Mouse (Mus musculus): ENCODE measurements around the gene Scnn1a. TPM values are rescaled to one million over a fixed set of nuclear protein-coding genes. Genes with fewer than 3 reads are reported as not detected.

The Scnn1a gene
- total RNA-seq, 2 experiments from 2014 or later = 3.8 to 3.9 TPM

GRCm38 (mm10) chr6:125357334-125357733 lies 36.9 kb downstream of the Scnn1a start:
- no peak for DNase-seq (ENCODE audit: extremely low spot score in 1 of 2, low spot score in 1 of 2)

GRCm38 (mm10) chr6:125359999-125360398 lies 39.5 kb downstream of the Scnn1a start:
- no peak for DNase-seq (ENCODE audit: extremely low spot score in 1 of 2, low spot score in 1 of 2)

DNA sequence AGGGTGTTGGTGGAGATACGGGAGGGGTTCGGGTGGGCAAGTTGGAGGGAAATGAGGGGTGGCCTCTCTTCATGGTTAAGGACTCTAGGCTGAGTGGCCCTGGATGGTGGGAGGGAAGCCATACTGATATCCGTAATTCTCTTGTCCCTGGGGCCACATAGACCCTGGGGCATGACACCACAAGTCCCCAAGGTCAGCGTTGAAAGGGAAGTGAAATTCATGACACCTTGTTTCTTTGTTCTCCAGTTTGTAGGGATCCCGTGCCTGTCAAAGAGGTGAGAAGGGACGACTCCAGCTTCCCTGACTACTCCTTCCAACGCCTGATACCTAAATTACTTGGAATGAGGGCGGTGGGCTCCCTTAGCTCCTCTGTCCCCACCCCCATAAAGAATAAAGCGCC lies 40.4 kb downstream of the Scnn1a start:
- no peak for DNase-seq (ENCODE audit: extremely low spot score in 1 of 2, low spot score in 1 of 2)

DNA sequence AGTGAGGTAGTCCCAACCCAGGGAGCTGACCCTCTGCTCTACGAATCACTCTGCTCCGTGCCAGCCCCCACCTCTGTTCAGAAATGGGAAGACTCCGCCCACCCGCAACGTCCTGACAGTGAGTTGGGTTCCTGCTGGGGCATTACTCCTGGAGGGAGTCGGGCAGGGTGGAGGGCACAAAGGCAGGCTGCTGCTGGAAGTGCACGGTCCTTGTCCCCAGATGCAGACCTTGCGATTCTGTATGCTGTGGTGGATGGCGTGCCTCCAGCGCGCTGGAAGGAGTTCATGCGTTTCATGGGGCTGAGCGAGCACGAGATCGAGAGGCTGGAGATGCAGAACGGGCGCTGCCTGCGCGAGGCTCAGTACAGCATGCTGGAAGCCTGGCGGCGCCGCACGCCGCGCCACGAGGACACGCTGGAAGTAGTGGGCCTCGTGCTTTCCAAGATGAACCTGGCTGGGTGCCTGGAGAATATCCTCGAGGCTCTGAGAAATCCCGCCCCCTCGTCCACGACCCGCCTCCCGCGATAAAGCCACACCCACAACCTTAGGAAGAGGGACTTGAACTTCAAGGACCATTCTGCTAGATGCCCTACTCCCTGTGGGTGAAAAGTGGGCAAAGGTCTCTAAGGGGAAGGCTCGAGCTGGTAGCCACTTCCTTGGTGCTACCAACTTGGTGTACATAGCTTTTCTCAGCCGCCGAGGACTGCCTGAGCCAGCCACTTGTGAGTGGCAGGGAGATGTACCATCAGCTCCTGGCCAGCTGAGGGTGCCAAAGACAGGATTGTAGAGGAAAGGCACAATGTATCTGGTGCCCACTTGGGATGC lies 41.2 kb downstream of the Scnn1a start:
- no peak for DNase-seq (ENCODE audit: extremely low spot score in 1 of 2, low spot score in 1 of 2)

DNA sequence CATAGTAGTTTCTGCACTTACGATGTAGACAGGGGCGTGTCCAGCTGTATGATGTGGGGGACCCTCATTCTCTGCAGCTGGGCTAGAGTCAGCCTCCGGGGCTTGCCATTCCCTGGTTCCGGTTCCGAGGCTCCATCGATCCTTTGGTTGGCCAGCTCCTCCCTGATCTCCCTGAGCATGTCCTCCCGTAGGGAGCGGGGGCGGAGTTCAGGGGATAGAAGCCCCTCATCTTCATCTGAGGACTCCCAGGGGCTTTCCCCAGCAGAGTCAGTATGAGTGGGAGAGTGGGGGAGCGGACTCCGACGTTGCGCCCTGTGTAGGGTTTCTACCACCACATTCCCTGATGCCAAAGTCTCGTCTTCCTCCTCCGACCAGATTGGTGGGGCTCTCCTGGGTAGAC lies 42.6 kb downstream of the Scnn1a start:
- DNase-seq (ENCODE audit: extremely low spot score in 1 of 2, low spot score in 1 of 2) = no peak

DNA sequence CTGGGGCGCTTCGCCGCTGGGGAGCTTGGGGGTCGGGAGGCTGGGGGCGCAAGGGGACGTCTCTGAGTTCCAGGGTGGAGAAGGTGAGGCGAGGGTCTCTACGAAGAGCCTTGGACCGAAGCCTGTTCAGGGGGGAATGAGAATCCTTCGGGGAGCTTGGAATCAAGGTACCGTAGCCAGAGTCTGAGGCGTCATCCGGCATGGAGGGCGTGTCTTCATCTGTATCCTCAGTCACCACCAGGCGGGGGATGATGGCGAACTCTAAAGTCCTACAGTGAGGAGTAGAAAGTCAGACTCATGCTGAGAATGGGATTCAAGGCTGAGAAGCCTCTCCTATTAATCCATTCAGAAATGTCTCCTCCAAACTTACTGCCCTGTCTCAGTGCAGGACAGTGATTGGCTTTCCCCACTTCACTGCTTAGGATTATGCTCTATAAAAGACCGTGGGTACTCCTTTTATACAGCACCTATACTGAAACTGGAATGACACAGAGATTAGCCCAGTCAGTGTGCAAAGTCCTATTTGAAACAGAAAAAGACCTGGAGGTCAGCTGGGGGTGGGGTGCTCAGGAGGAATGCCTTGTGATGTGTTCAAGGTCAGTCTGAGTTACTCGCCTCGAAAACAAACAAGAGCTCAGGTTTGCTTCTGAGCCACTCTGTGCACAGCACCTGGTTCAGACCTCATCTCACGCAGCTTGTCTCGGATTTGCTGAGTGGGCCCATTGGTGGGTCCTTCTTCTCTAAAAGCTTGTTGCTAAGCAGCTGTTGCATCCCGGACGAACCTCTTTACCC lies 43.2 kb downstream of the Scnn1a start:
- DNase-seq (ENCODE audit: extremely low spot score in 1 of 2, low spot score in 1 of 2) = no peak

DNA sequence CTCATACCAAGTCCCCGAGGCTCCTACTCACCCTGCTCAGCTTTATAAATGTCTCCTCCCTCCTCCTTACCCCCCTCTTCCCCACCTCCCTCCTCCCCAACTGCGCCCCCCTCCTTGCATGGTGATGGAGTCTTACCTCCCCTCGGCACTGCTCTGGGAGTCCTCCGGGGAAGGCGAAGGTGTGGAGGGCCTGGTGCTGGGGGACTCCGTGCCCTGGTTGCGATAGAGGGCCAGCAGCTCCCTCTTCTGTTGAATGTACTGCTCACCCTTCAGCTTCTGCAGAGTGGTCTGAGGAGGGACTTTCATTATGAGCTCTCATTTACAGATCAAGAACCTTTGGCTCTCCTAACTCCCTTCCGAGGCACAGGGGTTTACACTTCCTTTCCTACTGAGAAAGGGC lies 44.0 kb downstream of the Scnn1a start:
- DNase-seq (ENCODE audit: extremely low spot score in 1 of 2, low spot score in 1 of 2) = no peak

- no peak for DNase-seq (ENCODE audit: extremely low spot score in 1 of 2, low spot score in 1 of 2)
Measured at GRCm38 (mm10) chr6:125365522-125365921, 45.1 kb downstream of the Scnn1a start.

DNA sequence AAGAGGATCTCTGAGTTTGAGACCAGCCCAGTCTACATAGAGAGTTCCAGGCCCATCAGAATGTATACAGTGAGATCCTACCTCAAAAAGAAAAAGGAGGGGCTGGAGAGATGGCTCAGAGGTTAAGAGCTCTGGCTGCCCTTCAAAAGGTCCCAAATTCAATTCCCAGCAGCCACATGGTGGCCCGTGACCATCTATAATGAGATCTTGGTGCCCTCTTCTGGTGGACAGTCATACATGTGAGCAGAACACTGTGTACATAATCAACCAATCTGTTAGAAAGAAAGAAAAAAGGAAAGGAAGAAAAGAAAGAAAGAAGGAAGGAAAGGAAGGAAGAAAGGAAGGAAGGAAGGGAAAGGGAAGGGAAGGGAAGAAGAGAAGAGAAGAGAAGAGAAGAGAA lies 45.7 kb downstream of the Scnn1a start:
- DNase-seq (ENCODE audit: extremely low spot score in 1 of 2, low spot score in 1 of 2) = no peak

- no peak for DNase-seq (ENCODE audit: extremely low spot score in 1 of 2, low spot score in 1 of 2)
Measured at GRCm38 (mm10) chr6:125367758-125368371, 47.4 kb downstream of the Scnn1a start.

- no peak for DNase-seq (ENCODE audit: extremely low spot score in 1 of 2, low spot score in 1 of 2)
Measured at GRCm38 (mm10) chr6:125377042-125377441, 56.6 kb downstream of the Scnn1a start.

DNA sequence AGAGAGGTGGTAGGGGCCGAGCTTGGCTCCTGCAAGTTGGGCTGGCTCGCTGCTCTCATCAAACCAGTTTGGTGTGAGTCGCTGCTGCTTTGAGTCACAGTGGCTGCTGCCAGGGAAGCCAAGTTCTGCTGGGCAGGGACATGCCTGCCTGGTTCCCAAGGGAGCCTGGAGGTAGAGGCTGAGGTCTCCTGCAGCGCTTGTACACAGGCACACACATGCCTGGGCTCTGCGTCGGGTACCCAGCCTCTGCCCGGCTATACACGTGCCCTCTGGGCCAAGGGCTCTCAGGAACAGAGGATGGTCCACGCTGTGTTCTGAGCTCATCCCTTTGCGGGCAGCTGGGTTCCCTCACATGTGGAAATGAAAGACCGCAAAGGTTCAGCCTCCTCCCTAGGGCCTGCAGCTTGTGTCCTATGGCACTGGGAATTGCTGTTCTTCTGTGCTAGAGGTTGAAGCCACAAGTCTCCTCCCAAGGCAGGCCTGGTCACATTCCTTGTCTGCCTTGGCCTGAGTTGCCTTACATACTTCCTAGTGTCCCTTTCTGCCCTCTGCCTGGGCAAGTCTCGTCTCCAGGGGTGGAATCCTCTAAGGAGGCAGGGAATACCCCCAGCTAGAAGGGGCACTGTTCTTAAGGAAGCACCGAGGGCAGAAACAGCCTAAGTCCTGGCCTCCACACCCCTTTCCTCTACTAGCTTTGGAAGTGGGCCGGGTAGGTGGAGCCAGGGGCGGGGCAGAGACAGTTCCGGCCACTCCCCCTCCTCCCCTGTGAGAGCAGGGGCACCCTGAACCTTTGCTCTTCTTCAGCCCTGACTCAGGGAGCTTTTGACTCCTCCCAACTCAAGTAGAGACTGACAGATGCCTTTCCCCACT lies 57.4 kb downstream of the Scnn1a start:
- no peak for DNase-seq (ENCODE audit: extremely low spot score in 1 of 2, low spot score in 1 of 2)

DNA sequence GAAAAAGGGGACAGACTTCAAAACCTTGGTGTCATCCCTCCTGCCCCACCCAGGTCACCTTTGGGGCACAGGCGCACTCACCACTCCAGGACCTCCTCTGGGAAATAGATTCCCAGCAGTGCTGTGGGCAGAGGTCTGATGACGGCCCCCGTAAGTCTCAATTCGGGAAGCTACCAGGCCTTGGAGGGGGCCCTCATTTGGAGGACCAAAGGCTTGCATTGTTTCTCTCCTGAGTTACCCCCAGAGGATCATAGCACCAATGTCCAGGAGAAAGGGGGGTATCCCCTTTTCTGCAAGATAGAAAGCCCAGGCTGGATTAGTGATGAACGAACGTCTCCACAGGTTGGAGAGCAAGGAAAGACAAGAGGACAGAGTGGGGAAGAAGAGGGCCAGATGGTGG lies 58.2 kb downstream of the Scnn1a start:
- no peak for DNase-seq (ENCODE audit: extremely low spot score in 1 of 2, low spot score in 1 of 2)

DNA sequence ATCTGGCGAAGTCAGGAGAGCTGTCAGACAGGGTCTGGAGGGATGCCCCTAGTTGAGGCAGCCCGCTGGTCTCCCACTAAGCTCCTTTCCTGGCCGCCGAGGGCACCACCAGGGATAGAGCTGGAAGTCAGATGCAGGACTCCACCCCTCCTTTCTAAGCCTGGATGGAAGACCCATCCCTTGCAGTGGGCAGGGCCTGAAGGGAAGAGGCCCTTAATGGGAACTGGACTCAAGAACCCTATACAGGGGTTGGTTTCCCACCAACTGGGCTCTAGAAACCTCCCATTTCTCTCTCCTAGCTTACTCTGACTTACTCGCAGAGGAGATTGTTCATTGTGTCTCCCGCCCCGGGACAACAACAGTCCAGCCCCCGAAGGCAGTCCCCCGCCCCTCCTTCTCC lies 59.3 kb downstream of the Scnn1a start:
- no peak for DNase-seq (ENCODE audit: extremely low spot score in 1 of 2, low spot score in 1 of 2)

GRCm38 (mm10) chr6:125380372-125381360 lies 60.2 kb downstream of the Scnn1a start, which contains the start of gene Plekhg6:
TSS of gene Plekhg6 (minus strand) at chr6:125380793.
- DNase-seq (ENCODE audit: extremely low spot score in 1 of 2, low spot score in 1 of 2) = no peak

DNA sequence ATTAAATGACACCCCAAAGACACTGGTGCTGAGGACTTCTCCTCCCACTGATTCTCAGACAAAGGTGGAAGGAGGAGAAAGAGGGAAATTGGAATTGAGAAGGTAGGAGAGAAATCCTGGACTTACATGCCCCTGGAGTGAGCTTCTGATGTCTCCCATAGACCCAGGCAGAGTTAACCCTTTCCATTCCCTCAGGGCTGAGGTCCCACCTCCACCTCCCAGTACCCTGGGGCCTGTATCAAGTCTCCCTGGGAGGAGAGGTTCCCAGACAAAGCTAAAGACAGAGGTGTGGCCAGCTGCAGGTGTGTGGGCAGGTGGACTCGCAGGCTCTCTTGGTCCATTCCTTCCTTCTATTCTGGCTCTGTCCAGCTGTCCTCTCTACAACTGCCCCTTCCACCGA lies 61.6 kb downstream of the Scnn1a start:
- no peak for DNase-seq (ENCODE audit: extremely low spot score in 1 of 2, low spot score in 1 of 2)

- no peak for DNase-seq (ENCODE audit: extremely low spot score in 1 of 2, low spot score in 1 of 2)
Measured at GRCm38 (mm10) chr6:125385066-125385974, 64.9 kb downstream of the Scnn1a start.

- no peak for DNase-seq (ENCODE audit: extremely low spot score in 1 of 2, low spot score in 1 of 2)
Measured at GRCm38 (mm10) chr6:125386080-125386479, 65.6 kb downstream of the Scnn1a start.

Data from layer of hippocampus, postnatal 25 days (tissue).